Mouse (Mus musculus) cerebellum, adult 2 months (tissue): ENCODE results near the gene Cyb5r4. TPM values are rescaled to one million over a fixed set of nuclear protein-coding genes. Genes with fewer than 3 reads are reported as not detected.
"Not testable (repeated sequence)": the region's sequence is repeated elsewhere in the genome, so short reads cannot be mapped to it uniquely, and the experiment has no call there.

Experiments
- DNase-seq, 2 experiments: peaks; one replicate each; pipeline ENCODE4 v3.0.0; 2021
- H3K27ac ChIP-seq: fragments of 200-500 bp; 2 replicates; pipeline ENCODE4 v1.5.1; 2012; ENCODE audit warnings: low read length, control low read depth, inconsistent platforms; ENCODE audit not compliant: insufficient read depth
- H3K27me3 ChIP-seq: fragments of 200-500 bp; 2 replicates; pipeline ENCODE4 v1.6.1; 2012; ENCODE audit warnings: inconsistent platforms, mild to moderate bottlenecking, low read length, moderate library complexity; ENCODE audit not compliant: control insufficient read depth, insufficient read depth
- H3K4me1 ChIP-seq: fragments of 200-500 bp; 2 replicates; pipeline ENCODE4 v1.6.1; 2011; ENCODE audit warnings: low read length; ENCODE audit not compliant: control insufficient read depth, insufficient read depth
- H3K4me3 ChIP-seq: fragments of 200-500 bp; replicated peaks from 2 replicates; pipeline ENCODE3; 2011; ENCODE audit warnings: mild to moderate bottlenecking, low read depth, low read length, control low read depth; ENCODE audit not compliant: insufficient read depth
- CTCF ChIP-seq: fragments of 200-500 bp; IDR thresholded peaks from 2 replicates; pipeline ENCODE4 v1.5.1; 2011; ENCODE audit warnings: low read depth, mild to moderate bottlenecking, control low read depth, low read length, moderate library complexity, borderline replicate concordance; ENCODE audit not compliant: insufficient read depth
- POLR2A ChIP-seq: fragments of 200-500 bp; IDR thresholded peaks from 2 replicates; pipeline ENCODE4 v1.6.1; 2011; ENCODE audit warnings: low read length, control low read depth, borderline replicate concordance; ENCODE audit not compliant: insufficient read depth
- WGBS: fragments of 180-500 bp; shearing (Covaris S2); methylation state at CpG from one replicate; pipeline ENCODE4 v1.1.7; 2018; 5-methylcytosine and 5-hydroxymethylcytosine counted together
- polyA plus RNA-seq: library from polyadenylated mRNA; depleted of rRNA; stranded (reverse); fragments of >200 nt; gene quantifications from 2 replicates; pipeline ENCODE4 v1.2.3, GENCODE M21; 2012; rRNA removed

The Cyb5r4 gene
- polyA plus RNA-seq = 33.6 and 34.3 TPM in 2 replicates

DNA sequence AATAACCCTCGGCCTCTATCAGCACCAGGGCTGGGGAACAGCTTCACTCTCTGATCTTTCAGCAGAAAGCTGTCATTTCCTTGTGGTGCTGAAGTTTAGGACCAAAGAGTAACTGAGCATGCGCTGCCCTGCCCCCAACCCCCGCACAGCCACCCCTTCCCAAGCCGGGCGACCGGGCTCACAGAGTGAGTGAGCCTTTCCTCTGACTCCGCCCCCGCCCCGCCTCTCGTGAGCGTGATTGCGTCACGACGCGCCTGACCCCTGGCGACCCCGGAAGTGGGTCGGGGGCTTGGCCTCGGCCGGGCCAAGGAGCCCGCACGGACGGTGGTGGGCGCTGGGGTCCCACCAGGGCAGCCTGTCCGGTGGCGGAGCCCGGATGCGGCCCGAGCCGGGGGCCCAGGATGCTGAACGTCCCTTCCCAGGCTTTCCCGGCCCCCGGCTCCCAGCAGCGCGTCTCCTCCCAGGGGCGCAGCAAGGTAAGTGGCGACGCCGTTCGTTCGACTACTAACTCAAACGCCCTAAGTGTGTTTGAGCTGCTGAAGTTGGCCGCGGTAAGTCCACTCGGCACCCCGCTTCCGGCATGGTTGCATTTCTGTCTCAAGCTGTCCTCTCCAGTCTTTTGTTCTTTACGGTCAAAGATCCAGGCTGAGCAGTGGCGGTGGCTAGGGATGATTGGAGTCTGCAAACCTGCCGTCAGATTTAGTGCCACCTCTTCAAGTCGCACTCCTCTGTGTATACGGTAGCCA lies at the start of gene Cyb5r4:
Cyb5r4 (plus strand) TSS at position 237 of the 746 bp plus-strand sequence.
- peak; percentile 92 to 93 for DNase-seq
- H3K27ac ChIP-seq = peak within 1 kb of the TSS; percentile 67
- no peaks in the 10 kb centered on the region for H3K27me3 ChIP-seq
- peak; percentile 59; the same call in 1 of the 2 replicates for TF ChIP-seq POLR2A
- no peak for TF ChIP-seq CTCF
- under 1% methylated on average over 52 of the region's 52 CpGs for WGBS
- peak within 1 kb of the TSS; percentile 58 for H3K4me3 ChIP-seq
- H3K4me1 ChIP-seq = peaks cover 7% of the 10 kb centered on the region; the same call in 1 of the 2 replicates

DNA sequence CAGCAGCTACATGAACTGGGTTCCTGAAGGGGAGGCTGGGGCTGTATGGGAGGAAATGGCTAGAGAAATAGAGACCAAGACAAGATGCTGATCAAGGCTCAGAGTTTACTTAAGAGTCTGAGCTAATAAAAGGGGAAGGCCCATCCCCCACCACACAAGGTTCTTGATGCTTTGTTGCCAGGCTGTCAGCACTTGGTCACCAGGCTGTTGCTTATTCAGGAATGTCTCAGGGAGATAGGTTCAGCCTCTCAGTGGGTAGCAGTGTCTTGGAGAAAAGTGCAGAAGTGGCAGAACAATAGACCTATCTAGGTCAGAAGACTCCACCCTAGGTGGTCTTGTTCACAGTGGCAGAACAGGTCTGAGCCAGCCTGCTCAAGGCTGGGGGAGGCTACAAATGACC lies 49.3 kb upstream of the Cyb5r4 start:
- H3K4me1 ChIP-seq, H3K27me3 ChIP-seq, DNase-seq, H3K27ac ChIP-seq, H3K4me3 ChIP-seq: not testable (repeated sequence)

DNA sequence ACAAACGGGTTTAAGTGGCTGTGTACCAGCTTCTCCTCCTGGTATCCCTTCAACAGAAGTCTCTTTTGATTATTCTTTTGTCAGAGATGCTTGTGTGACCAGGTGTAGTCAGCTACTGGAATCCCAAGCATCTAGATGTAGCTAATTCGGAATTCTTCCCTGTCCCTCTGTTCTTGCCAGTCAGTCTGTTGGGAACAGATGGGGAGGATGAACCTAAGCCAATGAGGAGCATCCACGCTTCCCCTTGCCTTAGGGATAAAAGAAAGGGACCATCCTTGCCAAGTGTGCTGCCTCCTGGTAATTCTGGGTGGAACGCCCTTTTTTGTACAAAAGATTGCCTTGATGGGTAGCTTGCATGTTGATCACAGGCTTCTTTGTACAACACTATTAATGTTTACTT lies 48.3 kb upstream of the Cyb5r4 start:
- TF ChIP-seq CTCF = no peak
- no peaks in the 10 kb centered on the region for H3K27me3 ChIP-seq
- WGBS = 6% methylated on average over 4 of the region's 4 CpGs
- no peak overlapping the region for H3K4me3 ChIP-seq
- DNase-seq = peak; percentile 82 to 94
- H3K27ac ChIP-seq = peak overlapping the region; percentile 73; the same call in 1 of the 2 replicates
- H3K4me1 ChIP-seq = peaks cover 4% of the 10 kb centered on the region; the same call in 1 of the 2 replicates

DNA sequence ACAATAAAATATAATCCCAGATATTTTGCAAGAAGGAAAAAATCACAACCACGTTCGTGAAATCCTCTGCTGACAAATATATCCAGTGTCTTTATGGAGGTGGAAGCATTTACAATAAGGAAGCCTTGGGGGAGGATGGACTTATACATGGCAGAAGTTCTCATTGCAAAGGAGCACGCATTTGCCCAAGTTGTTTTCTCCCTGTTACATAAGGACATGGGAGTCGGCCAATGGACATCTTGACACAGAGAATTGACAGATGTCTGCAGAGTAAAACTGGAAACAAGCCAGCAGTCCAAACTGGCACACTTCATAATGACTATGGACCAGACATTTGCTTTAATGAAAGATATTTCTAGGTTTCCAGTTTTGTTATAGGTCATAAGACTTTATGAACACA lies 44.9 kb upstream of the Cyb5r4 start:
- WGBS = 15% methylated on average over 4 of the region's 4 CpGs
- peak overlapping the region; percentile 73; the same call in 1 of the 2 replicates for H3K27ac ChIP-seq
- TF ChIP-seq POLR2A = no peak
- no peak for TF ChIP-seq CTCF
- H3K4me1 ChIP-seq = peaks cover 6% of the 10 kb centered on the region; the same call in 1 of the 2 replicates
- H3K4me3 ChIP-seq = no peak overlapping the region
- peak; percentile 85 to 93 for DNase-seq
- no peaks in the 10 kb centered on the region for H3K27me3 ChIP-seq

DNA sequence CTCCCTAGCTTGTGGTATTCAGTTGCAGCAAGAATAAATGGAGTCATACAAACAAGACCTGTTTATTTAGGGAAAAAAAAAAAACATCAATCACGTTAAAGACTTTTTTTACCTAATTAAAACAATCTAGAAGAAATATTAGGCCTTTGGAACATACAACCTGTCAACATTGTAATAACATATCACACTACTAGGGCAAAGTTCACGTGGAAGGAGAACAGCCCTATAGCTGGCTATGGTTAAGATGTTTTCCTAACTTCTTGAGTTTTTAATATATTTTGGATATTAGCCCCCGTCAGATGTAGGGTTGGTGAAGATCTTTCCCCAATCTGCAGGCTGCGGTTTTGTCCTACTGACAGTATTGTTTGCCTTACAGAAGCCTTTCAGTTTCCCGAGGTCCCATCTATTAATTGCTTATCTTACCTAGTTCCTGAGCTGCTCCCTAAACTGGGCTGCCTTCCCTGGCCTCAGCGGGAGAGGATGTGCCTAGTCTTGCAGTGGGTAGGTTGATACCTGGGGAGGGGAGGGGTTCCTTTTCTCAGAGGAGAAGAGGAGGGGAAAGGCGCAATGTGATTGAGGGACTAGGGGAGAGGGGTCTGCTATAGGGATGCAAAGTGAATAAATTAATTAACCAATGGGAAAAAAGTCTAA lies 43.4 kb upstream of the Cyb5r4 start:
- 71% methylated on average over 7 of the region's 7 CpGs for WGBS
- DNase-seq = peak; percentile 46 to 68
- H3K27me3 ChIP-seq = no peaks in the 10 kb centered on the region
- H3K4me3 ChIP-seq = no peak overlapping the region
- H3K4me1 ChIP-seq = peaks cover 6% of the 10 kb centered on the region; the same call in 1 of the 2 replicates
- TF ChIP-seq CTCF (no peak), POLR2A (no peak)
- no peak overlapping the region for H3K27ac ChIP-seq

DNA sequence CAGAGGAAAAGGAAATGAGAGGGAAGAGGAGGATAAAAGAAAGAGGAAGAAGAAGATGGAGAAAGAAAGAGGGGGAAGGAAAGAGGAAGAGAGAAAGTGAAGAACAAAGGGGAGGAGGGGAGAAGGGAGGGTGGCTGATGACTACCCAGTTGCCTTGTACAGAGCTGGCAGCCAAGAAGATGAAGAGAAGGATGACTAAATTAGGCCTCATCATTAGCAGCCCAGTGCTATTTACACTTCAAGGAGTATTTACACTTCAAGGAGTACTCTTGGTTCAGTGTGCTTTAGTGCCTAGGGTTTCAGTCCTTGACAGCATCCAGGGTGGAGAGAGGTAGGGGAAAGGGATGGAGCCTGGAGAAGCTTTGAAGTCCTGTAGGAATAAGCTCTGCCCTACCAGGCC lies 41.8 kb upstream of the Cyb5r4 start:
- Histone ChIP-seq H3K4me3 (no peak overlapping the region), H3K4me1 (peaks cover 6% of the 10 kb centered on the region; the same call in 1 of the 2 replicates), H3K27me3 (no peaks in the 10 kb centered on the region), H3K27ac (no peak overlapping the region)
- TF ChIP-seq POLR2A (no peak), CTCF (no peak)
- no peak for DNase-seq

DNA sequence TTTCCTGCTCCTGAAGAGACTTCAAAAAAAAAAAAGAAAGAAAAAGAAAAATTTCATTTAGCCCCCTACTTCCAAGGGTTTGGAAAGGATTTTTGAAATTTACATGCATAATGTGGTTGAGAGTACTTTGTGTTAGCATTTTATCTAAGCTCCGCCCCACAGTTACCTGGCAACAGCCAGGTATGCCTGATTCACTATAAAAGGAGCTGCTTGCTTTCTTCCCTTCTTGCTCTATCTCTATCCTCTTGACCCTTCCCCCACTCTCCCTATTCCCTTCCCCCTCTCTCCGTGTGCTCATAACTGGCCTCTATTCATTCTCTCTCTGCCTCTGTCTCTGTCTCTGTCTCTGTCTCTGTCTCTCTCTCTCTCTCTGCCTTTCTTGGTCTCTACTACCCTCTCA lies 40.9 kb upstream of the Cyb5r4 start:
- Histone ChIP-seq H3K27me3 (no peaks in the 10 kb centered on the region), H3K4me3 (no peak overlapping the region), H3K4me1 (peaks cover 6% of the 10 kb centered on the region; the same call in 1 of the 2 replicates), H3K27ac (no peak overlapping the region)
- TF ChIP-seq POLR2A = no peak
- no peak for TF ChIP-seq CTCF
- WGBS = 74% methylated on average over 2 of the region's 2 CpGs
- no peak for DNase-seq

DNA sequence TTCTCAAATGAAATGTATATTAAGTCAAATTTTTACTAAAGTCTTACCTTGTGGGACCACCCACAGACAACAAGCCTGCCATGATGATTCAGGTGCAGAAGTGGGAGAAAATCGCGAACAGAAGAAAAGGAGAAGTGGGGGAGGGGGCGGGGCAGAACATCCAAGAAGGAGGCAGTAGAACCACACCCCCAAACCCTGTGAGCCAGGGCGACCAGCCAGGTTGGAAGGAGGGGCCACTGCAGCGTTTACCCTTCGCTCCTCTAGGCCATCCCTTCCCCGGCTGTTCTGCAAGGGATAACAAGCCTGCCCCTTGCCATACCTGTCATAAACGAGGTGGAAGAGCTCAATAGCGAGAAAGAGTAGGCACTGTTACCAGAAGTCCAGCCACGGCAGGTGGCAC lies 40.3 kb upstream of the Cyb5r4 start:
- DNase-seq = no peak
- H3K4me1 ChIP-seq = peaks cover 6% of the 10 kb centered on the region; the same call in 1 of the 2 replicates
- no peaks in the 10 kb centered on the region for H3K27me3 ChIP-seq
- no peak overlapping the region for H3K4me3 ChIP-seq
- TF ChIP-seq CTCF (no peak), POLR2A (no peak)
- 46% methylated on average over 10 of the region's 10 CpGs for WGBS
- no peak overlapping the region for H3K27ac ChIP-seq
